ENCODE assay signal across 21 mouse cellular contexts in the genomic region with DNA sequence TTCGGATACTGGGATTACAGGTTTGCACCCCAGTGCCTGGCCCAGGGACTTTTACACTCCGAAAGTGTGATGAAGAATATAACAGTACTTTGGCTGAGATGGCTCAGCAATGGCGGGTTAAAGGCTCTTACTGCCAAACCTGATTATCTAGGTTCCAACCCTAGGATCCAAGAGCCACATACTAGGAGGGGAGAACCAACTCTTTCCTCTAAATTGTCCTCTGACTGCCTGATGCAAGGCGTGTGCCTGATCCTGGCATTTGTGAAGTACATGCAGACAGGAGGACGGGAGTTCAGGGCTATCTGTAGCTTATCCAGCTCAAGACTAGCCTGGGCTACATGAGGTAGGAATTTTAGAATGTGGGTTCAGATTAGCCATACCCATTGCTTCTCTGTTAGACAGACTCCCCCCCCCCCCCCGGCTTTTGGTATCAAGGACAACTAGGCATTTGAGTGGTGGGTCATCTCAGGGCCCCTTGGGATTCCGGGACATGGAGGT. TPM values are rescaled to one million over a fixed set of nuclear protein-coding genes. Genes with fewer than 3 reads are reported as not detected.
DNase-seq lines count a peak whose midpoint lies in the region; ATAC-seq and TF ChIP-seq lines count a peak whose summit lies in the region.
"Had no signal": no experiment of that assay in that cellular context is flagged by ENCODE, and none has a peak within 500 bp of the region (broad histone marks: within the 10 kb centered on the region; RNA-seq: fewer than 3 reads in every experiment).

No protein-coding gene starts in this region.

- TF ChIP-seq POLR2A in MEL (IDR thresholded peaks at IDR 0.05; ENCODE audit: control insufficient read depth in 1 of 2, insufficient read depth in 1 of 2, low read depth in 1 of 2, low read length in 2 of 2, poor library complexity in 1 of 2), result no peak; a peak in 1 of 4 replicates

- TF ChIP-seq RAD21 in MEL (IDR thresholded peaks at IDR 0.05; ENCODE audit: low read depth, low read length), result no peak

- H3K27me3 ChIP-seq in heart, embryonic 13.5 days (replicated peaks), result no peaks in the 10 kb centered on the region
- H3K27me3 ChIP-seq in MEL (ENCODE audit: control insufficient read depth in 1 of 2, insufficient read depth in 2 of 2, low read length in 2 of 2), result no peaks in the 10 kb centered on the region
- H3K27me3 ChIP-seq in liver, embryonic 15.5 days, result no peaks in the 10 kb centered on the region

- no peak overlapping the region for H3K9ac ChIP-seq in heart, embryonic 13.5 days
- peak overlapping the region; percentile 65 for H3K9ac ChIP-seq in MEL (ENCODE audit: control insufficient read depth, low read depth, low read length, poor library complexity, severe bottlenecking)
- H3K9ac ChIP-seq in liver, embryonic 15.5 days, result peak overlapping the region; percentile 60

- DNase-seq in heart, adult 8-10 months (ENCODE audit: low spot score), result no peak
- DNase-seq in MEL (ENCODE audit: low read depth, low spot score) (peak; percentile 77), MN1 (ENCODE audit: low spot score) (no peak)
- DNase-seq in c-Kit-positive CD71-positive TER-119-positive erythroid progenitor cells, embryonic 14.5 days (ENCODE audit: low spot score), result peak; percentile 54
- DNase-seq in spleen, postnatal 36 days (ENCODE audit: low spot score in 2 of 2), result no peak
- DNase-seq: adrenal gland, adult 2 months; cerebellum, adult 8-10 months; kidney, adult 2 months; kidney, postnatal 36 days had no signal

- TF ChIP-seq EP300 in MEL (IDR thresholded peaks at IDR 0.05; ENCODE audit: low read depth in 1 of 2, low read length in 2 of 2), result no peak

- peak overlapping the region; percentile 24 for H3K4me2 ChIP-seq in heart, embryonic 13.5 days
- H3K4me2 ChIP-seq in liver, embryonic 15.5 days, result peak overlapping the region; percentile 57

- peaks cover 5% of the 10 kb centered on the region for H3K9me3 ChIP-seq in heart, embryonic 13.5 days
- no peaks in the 10 kb centered on the region for H3K9me3 ChIP-seq in MEL (replicated peaks; ENCODE audit: insufficient read depth, low read length)
- no peaks in the 10 kb centered on the region for H3K9me3 ChIP-seq in liver, embryonic 15.5 days (replicated peaks)

- ATAC-seq in heart, embryonic 13.5 days (ENCODE audit: extremely low read depth, insufficient number of reproducible peaks, low FRiP score, low TSS enrichment), result no peak
- ATAC-seq in liver, embryonic 15.5 days (ENCODE audit: insufficient read depth), result peak; percentile 34

- H3K4me1 ChIP-seq in heart, embryonic 13.5 days, result peaks cover 22% of the 10 kb centered on the region
- peaks cover 4 to 51% of the 10 kb centered on the region in 2 experiments; a peak in 3 of 4 replicates for H3K4me1 ChIP-seq in MEL (ENCODE audit: control insufficient read depth in 1 of 2, insufficient read depth in 2 of 2, low read length in 2 of 2)
- H3K4me1 ChIP-seq in liver, embryonic 15.5 days (replicated peaks), result peaks cover 89% of the 10 kb centered on the region

- no peak overlapping the region; the same call in 1 of the 2 replicates for H3K27ac ChIP-seq in heart, embryonic 13.5 days (replicated peaks)
- H3K27ac ChIP-seq in MEL (ENCODE audit: control insufficient read depth, low read depth, low read length), result peak overlapping the region; percentile 94
- peak overlapping the region; percentile 96 for H3K27ac ChIP-seq in liver, embryonic 15.5 days (replicated peaks)
- H3K27ac ChIP-seq: hindbrain, postnatal 0 days had no signal

- WGBS in heart, embryonic 13.5 days, result 60% methylated on average over 7 of the region's 7 CpGs
- WGBS in liver, embryonic 15.5 days (ENCODE audit: insufficient replicate concordance), result 22% methylated on average over 7 of the region's 7 CpGs

- no peaks in the 10 kb centered on the region; the same call in 1 of the 2 replicates for H3K79me2 ChIP-seq in MEL (ENCODE audit: control insufficient read depth, insufficient read depth, low read length, poor library complexity)

- TF ChIP-seq CTCF in MEL (IDR thresholded peaks at IDR 0.05 in 2 of 3, conservative IDR thresholded peaks at IDR 0.05 in 1 of 3; ENCODE audit: control insufficient read depth in 1 of 3, insufficient read depth in 1 of 3, low read depth in 2 of 3, low read length in 3 of 3, poor library complexity in 1 of 3, severe bottlenecking in 1 of 3), result no peak

- no peaks in the 10 kb centered on the region; the same call in none of the 2 replicates for H3K36me3 ChIP-seq in heart, embryonic 13.5 days
- peaks cover 0 to 45% of the 10 kb centered on the region in 2 experiments; a peak in 2 of 4 replicates for H3K36me3 ChIP-seq in MEL (ENCODE audit: control insufficient read depth in 1 of 2, insufficient read depth in 2 of 2, low read length in 2 of 2)
- peaks cover 15% of the 10 kb centered on the region for H3K36me3 ChIP-seq in liver, embryonic 15.5 days (replicated peaks)

- H3K4me3 ChIP-seq in heart, embryonic 13.5 days, result peak overlapping the region; percentile 4; the same call in 1 of the 2 replicates
- peak overlapping the region in 1 of 2 experiments; percentile 10; a peak in 2 of 4 replicates for H3K4me3 ChIP-seq in MEL (ENCODE audit: control insufficient read depth in 1 of 2, insufficient read depth in 1 of 2, low read depth in 2 of 2, low read length in 2 of 2)
- H3K4me3 ChIP-seq in liver, embryonic 15.5 days (replicated peaks), result peak overlapping the region; percentile 25

TF ChIP-seq in MEL, 35 proteins besides CTCF, POLR2A, EP300 and RAD21:
- TF ChIP-seq USF2 (IDR thresholded peaks at IDR 0.05; ENCODE audit: borderline replicate concordance in 1 of 2, insufficient read depth in 1 of 2, low read depth in 1 of 2, low read length in 2 of 2), result no peak
- no peak for TF ChIP-seq E2F4 (IDR thresholded peaks at IDR 0.05; ENCODE audit: borderline replicate concordance, low read depth, low read length)
- TF ChIP-seq CHD1 (IDR thresholded peaks at IDR 0.05; ENCODE audit: low read depth, low read length), result no peak
- TF ChIP-seq TCF12 (IDR thresholded peaks at IDR 0.05; ENCODE audit: low read depth, low read length), result no peak
- no peak for TF ChIP-seq TBP (IDR thresholded peaks at IDR 0.05; ENCODE audit: low read depth, low read length)
- TF ChIP-seq GATA1 (IDR thresholded peaks at IDR 0.05; ENCODE audit: low read depth, low read length), result no peak
- TF ChIP-seq HCFC1 (IDR thresholded peaks at IDR 0.05; ENCODE audit: low read depth, low read length), result no peak
- TF ChIP-seq MEF2A (IDR thresholded peaks at IDR 0.05; ENCODE audit: extremely low read depth, insufficient replicate concordance, low read depth, low read length, poor library complexity, severe bottlenecking), result no peak
- no peak for TF ChIP-seq NELFE (IDR thresholded peaks at IDR 0.05; ENCODE audit: low read depth, low read length)
- TF ChIP-seq ZNF384 (IDR thresholded peaks at IDR 0.05; ENCODE audit: low read depth, low read length), result no peak
- no peak for TF ChIP-seq GABPA (IDR thresholded peaks at IDR 0.05; ENCODE audit: low read depth, low read length)

RNA-seq across cellular contexts. Expression of a gene that starts 9.7 kb away (rescaled TPM):
- polyA plus RNA-seq in heart, embryonic 13.5 days (2015; fragmentation: Nextera tagmentation; extraction: Ambion mirVana), result 19.3 and 20.0 TPM in 2 replicates
- 10 to 100 TPM; 16.0 to 22.3 (median 17.4) TPM for total RNA-seq in heart, adult 8-10 months (2022)
- total RNA-seq in MEL (2012; rRNA removed), result 27.8 and 30.6 TPM in 2 replicates
- polyA plus RNA-seq in MEL (2012; ENCODE audit: insufficient read depth in 1 of 2, insufficient read length in 2 of 2, low read depth in 1 of 2, low replicate concordance in 2 of 2, missing spikeins in 1 of 2), result 10 to 100 TPM in 1 of 2 experiments, not detected in 1; 52.1 TPM
- 93.3 and 93.5 TPM in 2 replicates for polyA plus RNA-seq in liver, embryonic 15.5 days (2015; fragmentation: Nextera tagmentation; extraction: Ambion mirVana)

RNA-seq across cellular contexts. Expression of a gene that starts 49.1 kb away (rescaled TPM):
- not detected in 2 replicates for polyA plus RNA-seq in heart, embryonic 13.5 days (2015; fragmentation: Nextera tagmentation; extraction: Ambion mirVana)
- total RNA-seq in heart, adult 8-10 months (2022), result not detected
- total RNA-seq in MEL (2012; rRNA removed), result 0.31 and 0.88 TPM in 2 replicates
- 1 to 10 TPM in 1 of 2 experiments, not detected in 1; 2.7 TPM for polyA plus RNA-seq in MEL (2012; ENCODE audit: insufficient read depth in 1 of 2, insufficient read length in 2 of 2, low read depth in 1 of 2, low replicate concordance in 2 of 2, missing spikeins in 1 of 2)
- polyA plus RNA-seq in liver, embryonic 15.5 days (2015; fragmentation: Nextera tagmentation; extraction: Ambion mirVana), result not detected in 2 replicates
- total RNA-seq: adrenal gland, adult 2 months; heart, postnatal 25 days; hindbrain, postnatal 0 days; layer of hippocampus, postnatal 14 days; left cerebral cortex, postnatal 25 days; megakaryocyte progenitor cell, adult 5-6 weeks; monocyte, adult 5-6 weeks had no signal
- polyA plus RNA-seq: adrenal gland, adult 2 months; cortical plate, adult 2 months; gonadal fat pad, adult 2 months; hindbrain, postnatal 0 days; kidney, adult 2 months; neural tube, embryonic 14.5 days; stomach, embryonic 14.5 days had no signal

RNA-seq across cellular contexts. Expression of a gene that starts 49.3 kb away (rescaled TPM):
- polyA plus RNA-seq in heart, embryonic 13.5 days (2015; fragmentation: Nextera tagmentation; extraction: Ambion mirVana), result 10.3 and 10.7 TPM in 2 replicates
- total RNA-seq in heart, adult 8-10 months (2022), result 10 to 100 TPM; 11.3 to 13.5 (median 11.9) TPM
- total RNA-seq in MEL (2012; rRNA removed), result 8.0 and 9.4 TPM in 2 replicates
- polyA plus RNA-seq in MEL (2012; ENCODE audit: insufficient read depth in 1 of 2, insufficient read length in 2 of 2, low read depth in 1 of 2, low replicate concordance in 2 of 2, missing spikeins in 1 of 2), result 10 to 100 TPM; 30.7 to 53.8 TPM
- 2.9 and 3.3 TPM in 2 replicates for polyA plus RNA-seq in liver, embryonic 15.5 days (2015; fragmentation: Nextera tagmentation; extraction: Ambion mirVana)

RNA-seq across cellular contexts. Expression of a gene that starts 51.9 kb away (rescaled TPM):
- 0.59 and 0.89 TPM in 2 replicates for polyA plus RNA-seq in heart, embryonic 13.5 days (2015; fragmentation: Nextera tagmentation; extraction: Ambion mirVana)
- total RNA-seq in heart, adult 8-10 months (2022), result not detected
- total RNA-seq in MEL (2012; rRNA removed), result 2.3 and 2.5 TPM in 2 replicates
- polyA plus RNA-seq in MEL (2012; ENCODE audit: insufficient read depth in 1 of 2, insufficient read length in 2 of 2, low read depth in 1 of 2, low replicate concordance in 2 of 2, missing spikeins in 1 of 2), result 1 to 10 TPM in 1 of 2 experiments, not detected in 1; 4.5 TPM
- 0.10 and 0.23 TPM in 2 replicates for polyA plus RNA-seq in liver, embryonic 15.5 days (2015; fragmentation: Nextera tagmentation; extraction: Ambion mirVana)
- total RNA-seq: adrenal gland, adult 2 months; heart, postnatal 25 days; hindbrain, postnatal 0 days; layer of hippocampus, postnatal 14 days; left cerebral cortex, postnatal 25 days; megakaryocyte progenitor cell, adult 5-6 weeks; monocyte, adult 5-6 weeks had no signal

Comparison
In these comparisons a context has a peak if more than half of its experiments do, and no peak if none do; other contexts are left out.
1. DNase-seq: peak in MEL (single experiment) and c-Kit-positive CD71-positive TER-119-positive erythroid progenitor cells, embryonic 14.5 days (single experiment); none in heart, adult 8-10 months (single experiment), spleen, postnatal 36 days (0 of 2) and MN1 (single experiment).